Mouse (Mus musculus): ENCODE measurements around the gene Supt5. TPM values are rescaled to one million over a fixed set of nuclear protein-coding genes. Genes with fewer than 3 reads are reported as not detected.

Gene Supt5
- polyA plus RNA-seq, 2 experiments, result 76.2 to 116 TPM

GRCm38 (mm10) chr7:28370977-28371513 lies 32.5 kb upstream of the Supt5 start:
- H3K36me3 ChIP-seq (ENCODE audit: control insufficient read depth, insufficient read depth, low read length), result peaks cover 43% of the 10 kb centered on the region
- TF ChIP-seq POLR2A (IDR thresholded peaks at IDR 0.05; ENCODE audit: borderline replicate concordance, extremely low read depth, insufficient read depth, insufficient read length), result no peak
- H3K4me1 ChIP-seq (ENCODE audit: control insufficient read depth, insufficient read depth, low read length), result peaks cover 22% of the 10 kb centered on the region
- peak overlapping the region; percentile 88 for H3K9ac ChIP-seq (ENCODE audit: low read depth, low read length, severe bottlenecking)
- no peaks in the 10 kb centered on the region for H3K9me3 ChIP-seq (ENCODE audit: control insufficient read depth, low read length)
- WGBS, result 3% methylated on average over 11 of the region's 11 CpGs
- DNase-seq (ENCODE audit: low spot score) (no peak), ATAC-seq (ENCODE audit: low FRiP score, low read depth) (no peak)
- H3K27me3 ChIP-seq (ENCODE audit: control insufficient read depth, insufficient read depth, low read length), result no peaks in the 10 kb centered on the region
- peak overlapping the region; percentile 87 for H3K27ac ChIP-seq (replicated peaks; ENCODE audit: low read depth, low read length)
- H3K4me3 ChIP-seq (replicated peaks; ENCODE audit: low read length), result peak overlapping the region; percentile 82
- H3K4me2 ChIP-seq (replicated peaks; ENCODE audit: low read depth, low read length, severe bottlenecking), result peak overlapping the region; percentile 95

- 87% methylated on average over 14 of the region's 14 CpGs for WGBS
- DNase-seq (ENCODE audit: low spot score) (no peak), ATAC-seq (ENCODE audit: low FRiP score, low read depth) (no peak)
- peaks cover 19% of the 10 kb centered on the region for H3K4me1 ChIP-seq (ENCODE audit: control insufficient read depth, insufficient read depth, low read length)
- no peak for TF ChIP-seq POLR2A (IDR thresholded peaks at IDR 0.05; ENCODE audit: borderline replicate concordance, extremely low read depth, insufficient read depth, insufficient read length)
- H3K4me2 ChIP-seq (replicated peaks; ENCODE audit: low read depth, low read length, severe bottlenecking), result peak overlapping the region; percentile 95
- peak overlapping the region; percentile 88 for H3K9ac ChIP-seq (ENCODE audit: low read depth, low read length, severe bottlenecking)
- H3K36me3 ChIP-seq (ENCODE audit: control insufficient read depth, insufficient read depth, low read length), result peaks cover 50% of the 10 kb centered on the region
- peak overlapping the region; percentile 82 for H3K4me3 ChIP-seq (replicated peaks; ENCODE audit: low read length)
- no peaks in the 10 kb centered on the region for H3K27me3 ChIP-seq (ENCODE audit: control insufficient read depth, insufficient read depth, low read length)
- H3K27ac ChIP-seq (replicated peaks; ENCODE audit: low read depth, low read length), result no peak overlapping the region
- no peaks in the 10 kb centered on the region for H3K9me3 ChIP-seq (ENCODE audit: control insufficient read depth, low read length)
Measured at GRCm38 (mm10) chr7:28370051-28370450, 31.5 kb upstream of the Supt5 start.

- no peak for DNase-seq (ENCODE audit: low spot score)
- H3K9me3 ChIP-seq (ENCODE audit: control insufficient read depth, low read length), result no peaks in the 10 kb centered on the region
- 91% methylated on average over 16 of the region's 16 CpGs for WGBS
- H3K4me1 ChIP-seq (ENCODE audit: control insufficient read depth, insufficient read depth, low read length), result peaks cover 15% of the 10 kb centered on the region
- no peak for ATAC-seq (ENCODE audit: low FRiP score, low read depth)
- H3K4me2 ChIP-seq (replicated peaks; ENCODE audit: low read depth, low read length, severe bottlenecking), result no peak overlapping the region
- no peak overlapping the region for H3K27ac ChIP-seq (replicated peaks; ENCODE audit: low read depth, low read length)
- TF ChIP-seq POLR2A (IDR thresholded peaks at IDR 0.05; ENCODE audit: borderline replicate concordance, extremely low read depth, insufficient read depth, insufficient read length), result no peak
- H3K4me3 ChIP-seq (replicated peaks; ENCODE audit: low read length), result no peak overlapping the region
- no peak overlapping the region for H3K9ac ChIP-seq (ENCODE audit: low read depth, low read length, severe bottlenecking)
- H3K27me3 ChIP-seq (ENCODE audit: control insufficient read depth, insufficient read depth, low read length), result no peaks in the 10 kb centered on the region
- H3K36me3 ChIP-seq (ENCODE audit: control insufficient read depth, insufficient read depth, low read length), result peaks cover 66% of the 10 kb centered on the region
Measured at GRCm38 (mm10) chr7:28368276-28368920, 29.9 kb upstream of the Supt5 start.

- ATAC-seq (ENCODE audit: low FRiP score, low read depth) (no peak), DNase-seq (ENCODE audit: low spot score) (no peak)
- H3K36me3 ChIP-seq (ENCODE audit: control insufficient read depth, insufficient read depth, low read length), result peaks cover 69% of the 10 kb centered on the region
- peaks cover 15% of the 10 kb centered on the region for H3K4me1 ChIP-seq (ENCODE audit: control insufficient read depth, insufficient read depth, low read length)
- no peaks in the 10 kb centered on the region for H3K27me3 ChIP-seq (ENCODE audit: control insufficient read depth, insufficient read depth, low read length)
- H3K9me3 ChIP-seq (ENCODE audit: control insufficient read depth, low read length), result no peaks in the 10 kb centered on the region
- H3K9ac ChIP-seq (ENCODE audit: low read depth, low read length, severe bottlenecking), result no peak overlapping the region
- no peak overlapping the region for H3K4me3 ChIP-seq (replicated peaks; ENCODE audit: low read length)
- no peak overlapping the region for H3K27ac ChIP-seq (replicated peaks; ENCODE audit: low read depth, low read length)
- WGBS, result 91% methylated on average over 16 of the region's 16 CpGs
- no peak overlapping the region for H3K4me2 ChIP-seq (replicated peaks; ENCODE audit: low read depth, low read length, severe bottlenecking)
- no peak for TF ChIP-seq POLR2A (IDR thresholded peaks at IDR 0.05; ENCODE audit: borderline replicate concordance, extremely low read depth, insufficient read depth, insufficient read length)
Measured at GRCm38 (mm10) chr7:28367663-28368275, 29.2 kb upstream of the Supt5 start.

- DNase-seq (ENCODE audit: low spot score) (no peak), ATAC-seq (ENCODE audit: low FRiP score, low read depth) (no peak)
- no peak overlapping the region for H3K9ac ChIP-seq (ENCODE audit: low read depth, low read length, severe bottlenecking)
- no peak overlapping the region for H3K27ac ChIP-seq (replicated peaks; ENCODE audit: low read depth, low read length)
- no peaks in the 10 kb centered on the region for H3K4me1 ChIP-seq (ENCODE audit: control insufficient read depth, insufficient read depth, low read length)
- no peaks in the 10 kb centered on the region for H3K9me3 ChIP-seq (ENCODE audit: control insufficient read depth, low read length)
- 87% methylated on average over 16 of the region's 16 CpGs for WGBS
- no peak for TF ChIP-seq POLR2A (IDR thresholded peaks at IDR 0.05; ENCODE audit: borderline replicate concordance, extremely low read depth, insufficient read depth, insufficient read length)
- no peak overlapping the region for H3K4me3 ChIP-seq (replicated peaks; ENCODE audit: low read length)
- H3K27me3 ChIP-seq (ENCODE audit: control insufficient read depth, insufficient read depth, low read length), result no peaks in the 10 kb centered on the region
- no peak overlapping the region for H3K4me2 ChIP-seq (replicated peaks; ENCODE audit: low read depth, low read length, severe bottlenecking)
- H3K36me3 ChIP-seq (ENCODE audit: control insufficient read depth, insufficient read depth, low read length), result peaks cover 80% of the 10 kb centered on the region
Measured at GRCm38 (mm10) chr7:28362441-28363060, 24.0 kb upstream of the Supt5 start.

Measured in limb, embryonic 14.5 days (tissue).